Mouse (Mus musculus) thymus, adult 2 months (tissue): ENCODE measurements around the gene Gtf2a1l.

ENCODE experiments used
- CTCF ChIP-seq: fragments of 200-500 bp; IDR thresholded peaks from 2 replicates; pipeline ENCODE4 v1.5.1; 2012; ENCODE audit warnings: mild to moderate bottlenecking, control low read depth, low read length, moderate library complexity, borderline replicate concordance; ENCODE audit not compliant: control insufficient read depth, poor library complexity, insufficient read depth; ENCODE audit errors: extremely low read depth
- POLR2A ChIP-seq: fragments of 200-500 bp; IDR thresholded peaks from 2 replicates; pipeline ENCODE4 v1.6.1; 2012; ENCODE audit warnings: mild to moderate bottlenecking, low read length, control low read depth, moderate library complexity; ENCODE audit not compliant: control insufficient read depth, poor library complexity, insufficient read depth; ENCODE audit errors: extremely low read depth

DNA sequence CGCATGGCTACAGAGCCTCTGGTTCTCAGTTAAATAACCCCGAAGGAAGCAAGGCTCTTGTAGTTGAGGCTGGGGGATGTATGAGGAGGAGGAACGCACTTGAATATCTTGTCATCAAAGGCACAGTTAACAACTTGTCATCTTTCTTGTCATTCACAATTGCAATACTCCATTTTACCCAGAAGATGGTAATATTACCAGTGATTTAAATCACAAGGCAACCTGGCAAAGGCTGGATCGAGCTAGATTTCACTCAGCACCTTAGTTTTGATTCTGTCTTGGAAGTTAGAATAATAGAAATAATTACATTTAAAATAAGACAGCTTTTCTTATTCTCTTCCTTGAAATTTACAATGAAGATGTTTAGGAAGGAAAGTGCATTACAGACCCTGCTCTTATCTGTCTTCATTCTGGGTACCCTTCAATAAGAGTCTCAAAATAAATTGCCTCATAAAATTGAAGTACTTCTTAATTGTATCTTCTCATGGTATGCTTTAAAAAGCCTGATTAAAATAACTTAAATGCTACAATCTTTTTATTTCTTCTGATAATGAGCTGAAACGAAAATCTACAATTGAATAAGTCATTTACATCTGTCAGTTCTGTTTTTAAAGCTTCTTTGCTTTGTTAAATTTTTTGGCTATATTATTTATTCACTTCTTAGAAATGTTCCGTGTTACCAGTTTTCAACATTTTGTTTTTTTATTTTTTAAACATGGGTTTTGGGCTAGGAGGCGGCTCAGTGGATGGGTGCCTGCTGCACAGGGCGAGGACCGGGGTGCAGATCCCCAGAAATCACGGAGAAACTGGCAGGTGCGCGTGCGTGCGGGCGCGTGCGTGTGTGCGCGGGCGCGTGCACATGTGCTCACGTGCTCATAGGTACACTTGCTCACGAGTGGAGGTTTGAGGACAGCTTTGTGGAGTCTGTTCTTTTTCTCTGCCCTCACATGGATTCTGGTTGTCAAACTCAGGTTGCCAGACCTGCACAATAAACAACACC, 7.2 kb downstream of the Gtf2a1l start:
- no peak for TF ChIP-seq CTCF
- TF ChIP-seq POLR2A: no peak
